Mouse (Mus musculus): ENCODE measurements at regions not wholly inside any gene's neighbourhood (a gene's known extent, or its start where the extent isn't known, plus 50 kb on each side); places are given as distances from the start of the nearest gene placed in this dataset.

GRCm38 (mm10) chr9:78780595-78780994 lies 165.2 kb downstream of the Cd109 start:
- TF ChIP-seq CTCF (IDR thresholded peaks at IDR 0.05; ENCODE audit: insufficient read depth, low read length) (no peak), POLR2A (IDR thresholded peaks at IDR 0.05; ENCODE audit: borderline replicate concordance, extremely low read depth, low read depth, low read length) (no peak)

Data from lung, adult 2 months (tissue).